Mouse (Mus musculus): ENCODE data around the gene Aldh3b2. TPM values are rescaled to one million over a fixed set of nuclear protein-coding genes. Genes with fewer than 3 reads are reported as not detected.

Gene Aldh3b2
- polyA plus RNA-seq, 1 experiment from 2014 or later, result 0.40 TPM

- Histone ChIP-seq H3K9ac (replicated peaks; ENCODE audit: low read depth, low read length) (no peak overlapping the region), H3K36me3 (ENCODE audit: control insufficient read depth, insufficient read depth, low read length) (peaks cover 31% of the 10 kb centered on the region), H3K4me3 (ENCODE audit: low read depth, low read length) (no peak overlapping the region), H3K4me1 (ENCODE audit: control insufficient read depth, insufficient read depth, low read length) (peaks cover 7% of the 10 kb centered on the region), H3K9me3 (ENCODE audit: control insufficient read depth, low read length) (no peaks in the 10 kb centered on the region), H3K27me3 (ENCODE audit: control insufficient read depth, insufficient read depth, low read length) (no peaks in the 10 kb centered on the region), H3K4me2 (ENCODE audit: low read depth, low read length) (no peak overlapping the region), H3K27ac (ENCODE audit: low read depth, low read length) (no peak overlapping the region)
- ATAC-seq (ENCODE audit: low read depth), result no peak
- 92% methylated on average over 9 of the region's 9 CpGs for WGBS
Observed at GRCm38 (mm10) chr19:4005091-4005490, 33.0 kb downstream of the Aldh3b2 start.

DNA sequence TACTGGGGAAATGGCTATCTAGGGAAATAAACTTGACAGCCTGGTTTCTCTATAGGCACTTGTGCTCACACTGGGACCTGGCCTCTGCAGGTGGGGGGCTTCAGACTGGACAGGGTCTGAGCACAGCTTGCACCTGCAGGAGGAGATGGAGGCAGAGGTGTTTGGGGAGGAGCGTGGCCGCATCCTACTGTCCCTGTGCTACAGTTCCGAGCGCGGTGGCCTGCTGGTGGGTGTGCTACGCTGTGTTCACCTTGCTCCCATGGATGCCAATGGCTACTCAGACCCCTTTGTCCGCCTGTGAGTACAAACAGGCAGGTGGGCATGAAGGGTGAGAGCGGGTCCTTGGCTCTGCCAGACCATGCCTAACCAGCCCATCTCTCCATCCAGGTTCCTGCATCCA, 33.8 kb downstream of the Aldh3b2 start:
- Histone ChIP-seq H3K4me1 (ENCODE audit: control insufficient read depth, insufficient read depth, low read length) (peaks cover 7% of the 10 kb centered on the region), H3K9ac (replicated peaks; ENCODE audit: low read depth, low read length) (no peak overlapping the region; the same call in 1 of the 2 replicates), H3K9me3 (ENCODE audit: control insufficient read depth, low read length) (no peaks in the 10 kb centered on the region), H3K27me3 (ENCODE audit: control insufficient read depth, insufficient read depth, low read length) (no peaks in the 10 kb centered on the region), H3K36me3 (ENCODE audit: control insufficient read depth, insufficient read depth, low read length) (peaks cover 35% of the 10 kb centered on the region), H3K4me2 (ENCODE audit: low read depth, low read length) (no peak overlapping the region), H3K27ac (ENCODE audit: low read depth, low read length) (no peak overlapping the region), H3K4me3 (ENCODE audit: low read depth, low read length) (no peak overlapping the region)
- WGBS, result 95% methylated on average over 8 of the region's 8 CpGs
- no peak for ATAC-seq (ENCODE audit: low read depth)

- H3K36me3 ChIP-seq (ENCODE audit: control insufficient read depth, insufficient read depth, low read length), result peaks cover 34% of the 10 kb centered on the region
- H3K27ac ChIP-seq (ENCODE audit: low read depth, low read length), result no peak overlapping the region
- no peaks in the 10 kb centered on the region for H3K9me3 ChIP-seq (ENCODE audit: control insufficient read depth, low read length)
- 94% methylated on average over 5 of the region's 5 CpGs for WGBS
- H3K9ac ChIP-seq (replicated peaks; ENCODE audit: low read depth, low read length), result no peak overlapping the region
- H3K4me1 ChIP-seq (ENCODE audit: control insufficient read depth, insufficient read depth, low read length), result peaks cover 11% of the 10 kb centered on the region
- ATAC-seq (ENCODE audit: low read depth), result no peak
- H3K4me2 ChIP-seq (ENCODE audit: low read depth, low read length), result no peak overlapping the region
- no peaks in the 10 kb centered on the region for H3K27me3 ChIP-seq (ENCODE audit: control insufficient read depth, insufficient read depth, low read length)
- no peak overlapping the region for H3K4me3 ChIP-seq (ENCODE audit: low read depth, low read length)
Observed at GRCm38 (mm10) chr19:4011086-4011485, 39.0 kb downstream of the Aldh3b2 start.

DNA sequence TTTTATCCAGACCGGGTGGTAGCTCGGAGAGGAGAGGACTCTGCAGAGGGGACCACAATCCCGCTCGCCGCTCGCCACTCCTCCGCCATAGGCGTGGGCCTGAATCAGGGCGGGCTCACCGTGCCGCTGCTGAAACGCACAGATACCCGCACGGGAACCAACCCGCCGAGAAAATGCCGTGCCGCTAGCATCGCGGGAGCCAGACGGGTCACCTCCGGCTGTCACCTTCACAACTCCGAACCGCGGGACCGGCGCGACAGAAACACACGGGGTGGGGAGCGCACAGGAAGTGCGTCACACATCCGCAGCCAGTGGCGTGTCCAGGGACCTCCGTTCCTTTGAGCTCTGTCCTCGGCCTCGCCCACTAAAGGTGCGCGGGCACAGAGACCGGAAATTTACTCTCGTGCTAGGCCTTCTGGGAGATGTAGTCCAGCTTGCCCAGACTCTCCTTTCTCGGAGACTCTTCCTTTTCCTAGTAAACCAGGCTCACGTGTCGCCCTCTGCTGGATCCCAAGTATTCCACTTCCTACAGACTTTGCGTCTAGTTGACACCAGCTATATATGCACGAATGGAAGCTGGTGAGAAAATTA, 40.4 kb downstream of the Aldh3b2 start, which contains the start of gene Ndufv1:
Gene Ndufv1 (minus strand): TSS at position 375 of the 591 bp plus-strand sequence.
- peak within 1 kb of the TSS; percentile 69 for H3K4me3 ChIP-seq (ENCODE audit: low read depth, low read length)
- H3K4me1 ChIP-seq (ENCODE audit: control insufficient read depth, insufficient read depth, low read length), result peaks cover 11% of the 10 kb centered on the region
- peak within 1 kb of the TSS; percentile 51 for H3K4me2 ChIP-seq (ENCODE audit: low read depth, low read length)
- H3K9ac ChIP-seq (replicated peaks; ENCODE audit: low read depth, low read length), result peak within 1 kb of the TSS; percentile 59
- no peaks in the 10 kb centered on the region for H3K9me3 ChIP-seq (ENCODE audit: control insufficient read depth, low read length)
- 0% methylated on average over 45 of the region's 45 CpGs for WGBS
- ATAC-seq (ENCODE audit: low read depth), result peak; percentile 99
- peak within 1 kb of the TSS; percentile 73 for H3K27ac ChIP-seq (ENCODE audit: low read depth, low read length)
- no peaks in the 10 kb centered on the region for H3K27me3 ChIP-seq (ENCODE audit: control insufficient read depth, insufficient read depth, low read length)
- peaks cover 21% of the 10 kb centered on the region for H3K36me3 ChIP-seq (ENCODE audit: control insufficient read depth, insufficient read depth, low read length)

DNA sequence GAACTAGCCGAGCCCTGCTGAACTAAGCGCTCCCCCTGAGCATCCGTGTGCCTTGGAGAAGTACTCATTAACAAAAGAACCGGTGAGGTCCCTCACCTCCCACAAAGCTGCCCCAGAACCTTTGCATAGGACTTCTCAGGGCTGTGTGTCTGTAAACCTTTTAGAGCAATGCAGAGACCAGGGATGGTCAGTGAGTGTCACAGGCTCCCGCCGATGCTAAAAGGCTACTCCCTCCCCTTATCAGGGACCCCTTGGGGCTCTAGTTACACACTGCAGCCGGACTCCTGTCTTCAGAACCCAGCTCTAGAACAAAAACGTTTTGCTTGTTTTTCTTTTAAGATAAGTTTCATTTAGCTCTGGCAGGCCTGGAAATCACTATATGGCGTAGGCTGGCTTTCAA, 40.9 kb downstream of the Aldh3b2 start:
- Histone ChIP-seq H3K27me3 (ENCODE audit: control insufficient read depth, insufficient read depth, low read length) (no peaks in the 10 kb centered on the region), H3K4me1 (ENCODE audit: control insufficient read depth, insufficient read depth, low read length) (peaks cover 11% of the 10 kb centered on the region), H3K4me2 (ENCODE audit: low read depth, low read length) (peak overlapping the region; percentile 34; the same call in 1 of the 2 replicates), H3K27ac (ENCODE audit: low read depth, low read length) (no peak overlapping the region), H3K9me3 (ENCODE audit: control insufficient read depth, low read length) (no peaks in the 10 kb centered on the region), H3K9ac (replicated peaks; ENCODE audit: low read depth, low read length) (0 out of 2 replicates have a peak overlapping the region, but pooled peaks have one; percentile 1), H3K4me3 (ENCODE audit: low read depth, low read length) (peak overlapping the region; percentile 69), H3K36me3 (ENCODE audit: control insufficient read depth, insufficient read depth, low read length) (peaks cover 19% of the 10 kb centered on the region; the same call in 1 of the 2 replicates)
- 24% methylated on average over 9 of the region's 9 CpGs for WGBS
- ATAC-seq (ENCODE audit: low read depth), result no peak; the same call in 1 of the 2 replicates

- Histone ChIP-seq H3K9ac (replicated peaks; ENCODE audit: low read depth, low read length) (no peak overlapping the region), H3K4me1 (ENCODE audit: control insufficient read depth, insufficient read depth, low read length) (peaks cover 11% of the 10 kb centered on the region), H3K27me3 (ENCODE audit: control insufficient read depth, insufficient read depth, low read length) (no peaks in the 10 kb centered on the region), H3K9me3 (ENCODE audit: control insufficient read depth, low read length) (no peaks in the 10 kb centered on the region), H3K4me3 (ENCODE audit: low read depth, low read length) (no peak overlapping the region), H3K36me3 (ENCODE audit: control insufficient read depth, insufficient read depth, low read length) (peaks cover 6% of the 10 kb centered on the region; the same call in 1 of the 2 replicates), H3K27ac (ENCODE audit: low read depth, low read length) (no peak overlapping the region), H3K4me2 (ENCODE audit: low read depth, low read length) (no peak overlapping the region)
- no peak for ATAC-seq (ENCODE audit: low read depth)
Observed at GRCm38 (mm10) chr19:4014802-4015201, 42.7 kb downstream of the Aldh3b2 start.

- Histone ChIP-seq H3K4me2 (ENCODE audit: low read depth, low read length) (no peak overlapping the region), H3K9me3 (ENCODE audit: control insufficient read depth, low read length) (no peaks in the 10 kb centered on the region), H3K27ac (ENCODE audit: low read depth, low read length) (no peak overlapping the region), H3K4me3 (ENCODE audit: low read depth, low read length) (no peak overlapping the region), H3K36me3 (ENCODE audit: control insufficient read depth, insufficient read depth, low read length) (no peaks in the 10 kb centered on the region), H3K4me1 (ENCODE audit: control insufficient read depth, insufficient read depth, low read length) (peaks cover 11% of the 10 kb centered on the region), H3K9ac (replicated peaks; ENCODE audit: low read depth, low read length) (no peak overlapping the region), H3K27me3 (ENCODE audit: control insufficient read depth, insufficient read depth, low read length) (no peaks in the 10 kb centered on the region)
- no peak for ATAC-seq (ENCODE audit: low read depth)
- WGBS, result 70% methylated on average over 5 of the region's 5 CpGs
Observed at GRCm38 (mm10) chr19:4015635-4016034, 43.5 kb downstream of the Aldh3b2 start.

- Histone ChIP-seq H3K27ac (ENCODE audit: low read depth, low read length) (no peak overlapping the region), H3K9me3 (ENCODE audit: control insufficient read depth, low read length) (no peaks in the 10 kb centered on the region), H3K4me2 (ENCODE audit: low read depth, low read length) (no peak overlapping the region), H3K36me3 (ENCODE audit: control insufficient read depth, insufficient read depth, low read length) (no peaks in the 10 kb centered on the region), H3K27me3 (ENCODE audit: control insufficient read depth, insufficient read depth, low read length) (no peaks in the 10 kb centered on the region), H3K4me1 (ENCODE audit: control insufficient read depth, insufficient read depth, low read length) (no peaks in the 10 kb centered on the region), H3K9ac (replicated peaks; ENCODE audit: low read depth, low read length) (no peak overlapping the region), H3K4me3 (ENCODE audit: low read depth, low read length) (no peak overlapping the region)
- ATAC-seq (ENCODE audit: low read depth), result no peak
- 73% methylated on average over 10 of the region's 10 CpGs for WGBS
Observed at GRCm38 (mm10) chr19:4017921-4018587, 45.9 kb downstream of the Aldh3b2 start.
